Mouse (Mus musculus) embryonic facial prominence, embryonic 12.5 days (tissue): ENCODE data around the gene Zfp414. TPM values are rescaled to one million over a fixed set of nuclear protein-coding genes. Genes with fewer than 3 reads are reported as not detected.

Experiments used
- ATAC-seq: fragments of 200-750 bp; cut with Nextera tagmentation; 2 replicates; pipeline ENCODE4 v1.8.0; 2017; ENCODE audit not compliant: insufficient number of reproducible peaks, insufficient read depth, low FRiP score, low TSS enrichment
- H3K27ac ChIP-seq: fragments of 300-500 bp; sonication (generic); 2 replicates; pipeline ENCODE4 v1.5.1; 2016; ENCODE audit warnings: mild to moderate bottlenecking
- H3K27me3 ChIP-seq: fragments of 300-500 bp; sonication (generic); 2 replicates; pipeline ENCODE4 v1.6.1; 2016; ENCODE audit warnings: mild to moderate bottlenecking, moderate library complexity
- H3K36me3 ChIP-seq: fragments of 300-500 bp; sonication (generic); 2 replicates; pipeline ENCODE4 v1.6.1; 2016; ENCODE audit warnings: mild to moderate bottlenecking
- H3K4me1 ChIP-seq: fragments of 300-500 bp; sonication (generic); 2 replicates; pipeline ENCODE4 v1.6.1; 2016
- H3K4me2 ChIP-seq: fragments of 300-500 bp; sonication (generic); replicated peaks from 2 replicates; pipeline ENCODE4 v1.6.1; 2016; ENCODE audit warnings: mild to moderate bottlenecking, moderate library complexity
- H3K4me3 ChIP-seq: fragments of 300-500 bp; sonication (generic); 2 replicates; pipeline ENCODE4 v1.5.1; 2016; ENCODE audit warnings: mild to moderate bottlenecking
- H3K9ac ChIP-seq: fragments of 300-500 bp; sonication (generic); 2 replicates; pipeline ENCODE4 v1.6.1; 2016; ENCODE audit warnings: mild to moderate bottlenecking, moderate library complexity
- H3K9me3 ChIP-seq: fragments of 300-500 bp; sonication (generic); 2 replicates; pipeline ENCODE4 v1.6.1; 2016; ENCODE audit warnings: mild to moderate bottlenecking, moderate library complexity
- WGBS: fragments of 180-500 bp; shearing (Covaris S2); methylation state at CpG from one replicate; pipeline ENCODE4 v1.1.7; 2016; 5-methylcytosine and 5-hydroxymethylcytosine counted together
- polyA plus RNA-seq: library from polyadenylated mRNA; unstranded; fragments of >200 nt; fragmentation: Nextera tagmentation; extraction: Ambion mirVana; gene quantifications from 2 replicates; pipeline ENCODE4 v1.2.1, GENCODE M21; 2016

Gene Zfp414
- polyA plus RNA-seq, 1 experiment from 2014 or later = 40.4 TPM

- Histone ChIP-seq H3K4me3 (peak overlapping the region; percentile 51), H3K4me2 (peak overlapping the region; percentile 58), H3K27ac (peak overlapping the region; percentile 96), H3K4me1 (peaks cover 17% of the 10 kb centered on the region), H3K36me3 (peaks cover 22% of the 10 kb centered on the region), H3K27me3 (no peaks in the 10 kb centered on the region), H3K9ac (peak overlapping the region; percentile 59), H3K9me3 (no peaks in the 10 kb centered on the region)
- no peak for ATAC-seq
- 71% methylated on average over 12 of the region's 12 CpGs for WGBS
Measured at GRCm38 (mm10) chr17:33629487-33630125, 716 bp downstream of the Zfp414 start.

- 81% methylated on average over 13 of the region's 13 CpGs for WGBS
- Histone ChIP-seq H3K27ac (peak overlapping the region; percentile 26; the same call in 1 of the 2 replicates), H3K4me3 (no peak overlapping the region), H3K36me3 (peaks cover 22% of the 10 kb centered on the region), H3K4me1 (peaks cover 17% of the 10 kb centered on the region), H3K9ac (no peak overlapping the region), H3K27me3 (no peaks in the 10 kb centered on the region), H3K9me3 (no peaks in the 10 kb centered on the region), H3K4me2 (peak overlapping the region; percentile 58)
- no peak for ATAC-seq
Measured at GRCm38 (mm10) chr17:33630171-33630895, 1.4 kb downstream of the Zfp414 start.

GRCm38 (mm10) chr17:33631236-33631635 lies 2.3 kb downstream of the Zfp414 start:
- 95% methylated on average over 9 of the region's 9 CpGs for WGBS
- no peaks in the 10 kb centered on the region for H3K27me3 ChIP-seq
- no peaks in the 10 kb centered on the region for H3K9me3 ChIP-seq
- H3K9ac ChIP-seq = no peak overlapping the region
- no peak overlapping the region for H3K4me2 ChIP-seq
- no peak overlapping the region for H3K27ac ChIP-seq
- peaks cover 17% of the 10 kb centered on the region for H3K4me1 ChIP-seq
- no peak overlapping the region for H3K4me3 ChIP-seq
- ATAC-seq = no peak
- peaks cover 22% of the 10 kb centered on the region for H3K36me3 ChIP-seq

- Histone ChIP-seq H3K27ac (no peak overlapping the region), H3K27me3 (no peaks in the 10 kb centered on the region), H3K4me1 (peaks cover 17% of the 10 kb centered on the region), H3K9ac (no peak overlapping the region), H3K36me3 (peaks cover 22% of the 10 kb centered on the region), H3K4me3 (no peak overlapping the region), H3K9me3 (no peaks in the 10 kb centered on the region), H3K4me2 (no peak overlapping the region)
- 94% methylated on average over 5 of the region's 5 CpGs for WGBS
- ATAC-seq = no peak
Measured at GRCm38 (mm10) chr17:33631796-33632195, 2.9 kb downstream of the Zfp414 start.

- no peaks in the 10 kb centered on the region for H3K9me3 ChIP-seq
- H3K4me3 ChIP-seq = no peak overlapping the region
- no peak overlapping the region for H3K9ac ChIP-seq
- peaks cover 28% of the 10 kb centered on the region for H3K36me3 ChIP-seq
- H3K27ac ChIP-seq = no peak overlapping the region
- no peaks in the 10 kb centered on the region for H3K27me3 ChIP-seq
- H3K4me1 ChIP-seq = no peaks in the 10 kb centered on the region
- ATAC-seq = no peak
- no peak overlapping the region for H3K4me2 ChIP-seq
- 84% methylated on average over 2 of the region's 2 CpGs for WGBS
Measured at GRCm38 (mm10) chr17:33637038-33637437, 8.1 kb downstream of the Zfp414 start.

- Histone ChIP-seq H3K4me2 (no peak within 1 kb of the TSS), H3K4me3 (no peak within 1 kb of the TSS), H3K27ac (no peak within 1 kb of the TSS), H3K27me3 (no peaks in the 10 kb centered on the region), H3K4me1 (no peaks in the 10 kb centered on the region), H3K9me3 (no peaks in the 10 kb centered on the region), H3K9ac (no peak within 1 kb of the TSS), H3K36me3 (peaks cover 32% of the 10 kb centered on the region)
- 81% methylated on average over 4 of the region's 4 CpGs for WGBS
- no peak for ATAC-seq
Measured at GRCm38 (mm10) chr17:33637516-33638276, 8.8 kb downstream of the Zfp414 start, which contains the start of gene Pram1. TSS of gene Pram1 (plus strand) at chr17:33638056.

- H3K4me1 ChIP-seq = no peaks in the 10 kb centered on the region
- H3K27ac ChIP-seq = no peak overlapping the region
- 65% methylated on average over 6 of the region's 6 CpGs for WGBS
- no peak for ATAC-seq
- H3K27me3 ChIP-seq = no peaks in the 10 kb centered on the region
- no peaks in the 10 kb centered on the region for H3K9me3 ChIP-seq
- H3K4me2 ChIP-seq = no peak overlapping the region
- H3K4me3 ChIP-seq = no peak overlapping the region
- H3K36me3 ChIP-seq = peaks cover 48% of the 10 kb centered on the region
- no peak overlapping the region for H3K9ac ChIP-seq
Measured at GRCm38 (mm10) chr17:33639743-33640142, 10.9 kb downstream of the Zfp414 start.

- H3K36me3 ChIP-seq = peaks cover 74% of the 10 kb centered on the region
- H3K9me3 ChIP-seq = no peaks in the 10 kb centered on the region
- WGBS = 91% methylated on average over 4 of the region's 4 CpGs
- no peak for ATAC-seq
- H3K27ac ChIP-seq = no peak overlapping the region
- H3K4me3 ChIP-seq = no peak overlapping the region
- H3K27me3 ChIP-seq = no peaks in the 10 kb centered on the region
- no peak overlapping the region for H3K4me2 ChIP-seq
- no peak overlapping the region for H3K9ac ChIP-seq
- no peaks in the 10 kb centered on the region for H3K4me1 ChIP-seq
Measured at GRCm38 (mm10) chr17:33644068-33644467, 15.2 kb downstream of the Zfp414 start.

- Histone ChIP-seq H3K9ac (no peak overlapping the region), H3K4me2 (no peak overlapping the region), H3K27me3 (no peaks in the 10 kb centered on the region), H3K9me3 (no peaks in the 10 kb centered on the region), H3K27ac (no peak overlapping the region), H3K36me3 (peaks cover 83% of the 10 kb centered on the region), H3K4me3 (no peak overlapping the region), H3K4me1 (no peaks in the 10 kb centered on the region)
- 93% methylated on average over 8 of the region's 8 CpGs for WGBS
- no peak for ATAC-seq
Measured at GRCm38 (mm10) chr17:33645073-33645472, 16.2 kb downstream of the Zfp414 start.

- Histone ChIP-seq H3K9ac (no peak overlapping the region), H3K9me3 (no peaks in the 10 kb centered on the region), H3K27me3 (no peaks in the 10 kb centered on the region), H3K36me3 (peaks cover 88% of the 10 kb centered on the region), H3K4me3 (no peak overlapping the region), H3K4me1 (no peaks in the 10 kb centered on the region), H3K4me2 (no peak overlapping the region), H3K27ac (no peak overlapping the region)
- WGBS = 98% methylated on average over 34 of the region's 34 CpGs
- ATAC-seq = peak; percentile 56; the same call in 1 of the 2 replicates
Measured at GRCm38 (mm10) chr17:33649781-33650475, 21.0 kb downstream of the Zfp414 start.

- Histone ChIP-seq H3K4me2 (no peak overlapping the region), H3K36me3 (peaks cover 55% of the 10 kb centered on the region), H3K9me3 (no peaks in the 10 kb centered on the region), H3K27me3 (no peaks in the 10 kb centered on the region), H3K27ac (no peak overlapping the region), H3K9ac (no peak overlapping the region), H3K4me1 (no peaks in the 10 kb centered on the region; the same call in 1 of the 2 replicates), H3K4me3 (no peak overlapping the region)
- 88% methylated on average over 3 of the region's 3 CpGs for WGBS
- ATAC-seq = no peak
Measured at GRCm38 (mm10) chr17:33666813-33667212, 37.9 kb downstream of the Zfp414 start.
